24 mouse cellular contexts compared by ENCODE assay signal in the genomic region with DNA sequence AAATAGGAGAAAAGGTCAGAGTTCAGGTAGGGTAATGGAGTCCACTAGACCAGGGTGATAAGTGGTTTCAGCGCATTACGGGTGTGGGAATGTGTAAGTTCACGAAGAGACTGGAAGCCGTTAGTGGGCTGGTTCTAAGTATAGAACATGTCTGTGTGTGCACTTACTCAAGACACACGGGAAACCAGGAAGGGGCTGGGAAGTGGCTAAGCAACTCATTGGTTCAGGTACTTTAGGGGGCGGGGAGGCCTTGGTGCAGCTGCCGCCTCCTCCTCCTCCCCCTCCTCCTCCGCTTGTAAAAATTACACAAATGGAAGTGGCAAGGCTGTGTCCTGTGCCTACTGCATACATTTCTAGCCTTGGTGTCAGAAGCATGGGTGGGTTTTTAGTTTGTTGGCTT. TPM values are rescaled to one million over a fixed set of nuclear protein-coding genes. Genes with fewer than 3 reads are reported as not detected.
DNase-seq lines count a peak whose midpoint lies in the region; ATAC-seq lines count a peak whose summit lies in the region.
"Had no signal": no experiment of that assay in that cellular context is flagged by ENCODE, and none has a peak within 500 bp of the region (broad histone marks: within the 10 kb centered on the region; RNA-seq: fewer than 3 reads in every experiment).

No protein-coding gene starts in this region.

- 43% methylated on average over 8 of the region's 8 CpGs for WGBS in heart, embryonic 16.5 days
- WGBS in intestine, embryonic 16.5 days: 66% methylated on average over 8 of the region's 8 CpGs
- WGBS in midbrain, embryonic 16.5 days: 71% methylated on average over 8 of the region's 8 CpGs

- peaks cover 17% of the 10 kb centered on the region for H3K4me1 ChIP-seq in heart, embryonic 16.5 days (ENCODE audit: control insufficient read depth, insufficient read depth, low read length)
- no peaks in the 10 kb centered on the region for H3K4me1 ChIP-seq in intestine, embryonic 16.5 days (ENCODE audit: control insufficient read depth, insufficient read depth, low read length)
- peaks cover 3% of the 10 kb centered on the region; the same call in 1 of the 2 replicates for H3K4me1 ChIP-seq in midbrain, embryonic 16.5 days (ENCODE audit: control insufficient read depth, insufficient read depth, low read length)
- H3K4me1 ChIP-seq: embryonic facial prominence, embryonic 12.5 days had no signal

- H3K27ac ChIP-seq in heart, embryonic 16.5 days (ENCODE audit: low read length): no peak overlapping the region
- H3K27ac ChIP-seq in intestine, embryonic 16.5 days (ENCODE audit: low read length): no peak overlapping the region
- no peak overlapping the region for H3K27ac ChIP-seq in midbrain, embryonic 16.5 days (ENCODE audit: low read length)
- H3K27ac ChIP-seq: embryonic facial prominence, embryonic 12.5 days; forebrain, embryonic 12.5 days; heart, embryonic 15.5 days; hindbrain, embryonic 15.5 days; left cerebral cortex, adult 2 months; neural tube, embryonic 15.5 days; stomach, embryonic 15.5 days had no signal

- intact Hi-C loops in heart, postnatal 25 days (cut with DNase I): no loop called here

- H3K9ac ChIP-seq in heart, embryonic 16.5 days (ENCODE audit: low read length): no peak overlapping the region
- H3K9ac ChIP-seq in intestine, embryonic 16.5 days (ENCODE audit: low read depth, low read length): no peak overlapping the region
- no peak overlapping the region for H3K9ac ChIP-seq in midbrain, embryonic 16.5 days (ENCODE audit: low read depth, low read length)
- H3K9ac ChIP-seq: embryonic facial prominence, embryonic 12.5 days; forebrain, embryonic 12.5 days; heart, embryonic 15.5 days; hindbrain, embryonic 15.5 days; neural tube, embryonic 15.5 days; stomach, embryonic 15.5 days had no signal

- H3K36me3 ChIP-seq in heart, embryonic 16.5 days (ENCODE audit: control insufficient read depth, insufficient read depth): peaks cover 12% of the 10 kb centered on the region
- H3K36me3 ChIP-seq in intestine, embryonic 16.5 days (ENCODE audit: control insufficient read depth, insufficient read depth, low read length): peaks cover 7% of the 10 kb centered on the region; the same call in 1 of the 2 replicates
- H3K36me3 ChIP-seq in midbrain, embryonic 16.5 days (ENCODE audit: control insufficient read depth, insufficient read depth, low read length): peaks cover 6% of the 10 kb centered on the region

- DNase-seq in heart, postnatal 25 days (ENCODE audit: low spot score): no peak
- DNase-seq in thymus, postnatal 14 days: peak; percentile 49
- no peak for DNase-seq in thymus, postnatal 36 days
- DNase-seq in ZHBTc4 (ENCODE audit: low read depth, low spot score): peak; percentile 68
- DNase-seq: adrenal gland, postnatal 36 days; cerebellum, adult 9-10 months; heart, adult 18-20 months; kidney, adult 8-10 months; kidney, postnatal 4 days; layer of hippocampus, adult 9-11 months; thymus, adult 2 months had no signal

- no peaks in the 10 kb centered on the region for H3K27me3 ChIP-seq in heart, embryonic 16.5 days (ENCODE audit: control insufficient read depth, insufficient read depth, low read length)
- H3K27me3 ChIP-seq in intestine, embryonic 16.5 days (replicated peaks; ENCODE audit: control insufficient read depth, insufficient read depth, low read length): no peaks in the 10 kb centered on the region
- no peaks in the 10 kb centered on the region for H3K27me3 ChIP-seq in midbrain, embryonic 16.5 days (ENCODE audit: control insufficient read depth, insufficient read depth, low read depth, low read length)
- H3K27me3 ChIP-seq: embryonic facial prominence, embryonic 12.5 days; forebrain, embryonic 12.5 days; heart, embryonic 15.5 days; hindbrain, embryonic 15.5 days; neural tube, embryonic 15.5 days; stomach, embryonic 15.5 days had no signal

- no peaks in the 10 kb centered on the region for H3K9me3 ChIP-seq in heart, embryonic 16.5 days (replicated peaks; ENCODE audit: control insufficient read depth, low read length)
- H3K9me3 ChIP-seq in intestine, embryonic 16.5 days (ENCODE audit: control insufficient read depth, low read length): no peaks in the 10 kb centered on the region
- H3K9me3 ChIP-seq in midbrain, embryonic 16.5 days (replicated peaks; ENCODE audit: control insufficient read depth, low read length, poor library complexity, severe bottlenecking): no peaks in the 10 kb centered on the region
- H3K9me3 ChIP-seq: embryonic facial prominence, embryonic 12.5 days; forebrain, embryonic 12.5 days; heart, embryonic 15.5 days; hindbrain, embryonic 15.5 days; neural tube, embryonic 15.5 days; stomach, embryonic 15.5 days had no signal

- ATAC-seq in heart, embryonic 16.5 days (replicated peaks; ENCODE audit: extremely low read depth, insufficient read depth, low FRiP score): peak; percentile 32; the same call in 1 of the 2 replicates
- no peak for ATAC-seq in intestine, embryonic 16.5 days
- ATAC-seq in midbrain, embryonic 16.5 days: no peak

- H3K4me3 ChIP-seq in heart, embryonic 16.5 days (ENCODE audit: low read length): no peak overlapping the region
- H3K4me3 ChIP-seq in intestine, embryonic 16.5 days (ENCODE audit: low read length): no peak overlapping the region
- H3K4me3 ChIP-seq in midbrain, embryonic 16.5 days (ENCODE audit: low read depth, low read length): no peak overlapping the region
- H3K4me3 ChIP-seq: embryonic facial prominence, embryonic 12.5 days; erythroblast, embryonic 14.5 days; forebrain, embryonic 12.5 days; heart, embryonic 15.5 days; hindbrain, embryonic 15.5 days; left cerebral cortex, adult 2 months; neural tube, embryonic 15.5 days; stomach, embryonic 15.5 days had no signal

- H3K4me2 ChIP-seq in heart, embryonic 16.5 days (ENCODE audit: low read depth, low read length): no peak overlapping the region
- H3K4me2 ChIP-seq in intestine, embryonic 16.5 days (ENCODE audit: low read depth, low read length): no peak overlapping the region
- no peak overlapping the region for H3K4me2 ChIP-seq in midbrain, embryonic 16.5 days (ENCODE audit: low read length)
- H3K4me2 ChIP-seq: embryonic facial prominence, embryonic 12.5 days; forebrain, embryonic 12.5 days; heart, embryonic 15.5 days; hindbrain, embryonic 15.5 days; midbrain, embryonic 11.5 days; neural tube, embryonic 15.5 days; stomach, embryonic 15.5 days had no signal

RNA-seq across cellular contexts. Expression of gene Hebp2, which starts 13.6 kb away (rescaled TPM):
- 11.9 and 12.8 TPM in 2 replicates for polyA plus RNA-seq in heart, embryonic 16.5 days (2015; fragmentation: Nextera tagmentation; extraction: Ambion mirVana)
- under 1 TPM; 0.50 to 0.70 TPM for total RNA-seq in heart, postnatal 25 days (2021)
- polyA plus RNA-seq in intestine, embryonic 16.5 days (2015; fragmentation: Nextera tagmentation; extraction: Ambion mirVana): 5.9 and 7.0 TPM in 2 replicates
- polyA plus RNA-seq in midbrain, embryonic 16.5 days (2015; fragmentation: Nextera tagmentation; extraction: Ambion mirVana): 10.8 and 11.7 TPM in 2 replicates
- total RNA-seq: hematopoietic stem cell, adult 5-6 weeks had no signal
- polyA plus RNA-seq: erythroblast, embryonic 14.5 days had no signal

Comparison
In these comparisons a context has a peak if more than half of its experiments do, and no peak if none do; other contexts are left out.
1. DNase-seq: peak in thymus, postnatal 14 days (single experiment) and ZHBTc4 (single experiment); none in heart, postnatal 25 days (single experiment) and thymus, postnatal 36 days (0 of 2).